Mouse (Mus musculus) spleen, adult 2 months (tissue): ENCODE data around the gene Kif5c. TPM values are rescaled to one million over a fixed set of nuclear protein-coding genes. Genes with fewer than 3 reads are reported as not detected.

Experiments
- DNase-seq, 2 experiments: peaks; one replicate each; pipeline versions ENCODE4 v3.0.0 to v3.0.0-alpha.2; 2012 to 2021; ENCODE audit warnings: low spot score in 2 of 2, low read depth in 1 of 2
- H3K27ac ChIP-seq: fragments of 200-500 bp; 2 replicates; pipeline ENCODE4 v1.5.1; 2012; ENCODE audit warnings: low read length, inconsistent platforms; ENCODE audit not compliant: insufficient read depth
- H3K27me3 ChIP-seq: fragments of 200-500 bp; 2 replicates; pipeline ENCODE4 v1.6.1; 2012; ENCODE audit warnings: mild to moderate bottlenecking, moderate library complexity, low read length, inconsistent platforms; ENCODE audit not compliant: control insufficient read depth, insufficient read depth
- H3K36me3 ChIP-seq: fragments of 200-500 bp; 2 replicates; pipeline ENCODE4 v1.6.1; 2012; ENCODE audit warnings: mild to moderate bottlenecking, low read length, inconsistent platforms; ENCODE audit not compliant: control insufficient read depth, insufficient read depth
- H3K4me1 ChIP-seq: fragments of 200-500 bp; 2 replicates; pipeline ENCODE4 v1.6.1; 2011; ENCODE audit warnings: inconsistent platforms; ENCODE audit not compliant: control insufficient read depth, insufficient read depth, insufficient read length
- H3K4me3 ChIP-seq: fragments of 200-500 bp; 2 replicates; pipeline ENCODE4 v1.5.1; 2011; ENCODE audit warnings: mild to moderate bottlenecking, inconsistent platforms; ENCODE audit not compliant: insufficient read depth, insufficient read length; ENCODE audit errors: extremely low read depth
- CTCF ChIP-seq: fragments of 200-500 bp; IDR thresholded peaks from 2 replicates; pipeline ENCODE4 v1.5.1; 2011; ENCODE audit warnings: mild to moderate bottlenecking, inconsistent platforms; ENCODE audit not compliant: insufficient read depth, insufficient read length, insufficient replicate concordance; ENCODE audit errors: extremely low read depth
- POLR2A ChIP-seq: fragments of 200-500 bp; IDR thresholded peaks from 2 replicates; pipeline ENCODE4 v1.6.1; 2011; ENCODE audit warnings: low read depth, low read length, inconsistent platforms
- WGBS: fragments of 180-500 bp; shearing (Covaris S2); methylation state at CpG from one replicate; pipeline ENCODE4 v1.1.7; 2018; 5-methylcytosine and 5-hydroxymethylcytosine counted together
- polyA plus RNA-seq: library from polyadenylated mRNA; depleted of rRNA; stranded (reverse); fragments of >200 nt; gene quantifications from 2 replicates; pipeline ENCODE4 v1.2.3, GENCODE M21; 2012

Kif5c gene
- polyA plus RNA-seq, 1 experiment: 0.21 TPM

DNA sequence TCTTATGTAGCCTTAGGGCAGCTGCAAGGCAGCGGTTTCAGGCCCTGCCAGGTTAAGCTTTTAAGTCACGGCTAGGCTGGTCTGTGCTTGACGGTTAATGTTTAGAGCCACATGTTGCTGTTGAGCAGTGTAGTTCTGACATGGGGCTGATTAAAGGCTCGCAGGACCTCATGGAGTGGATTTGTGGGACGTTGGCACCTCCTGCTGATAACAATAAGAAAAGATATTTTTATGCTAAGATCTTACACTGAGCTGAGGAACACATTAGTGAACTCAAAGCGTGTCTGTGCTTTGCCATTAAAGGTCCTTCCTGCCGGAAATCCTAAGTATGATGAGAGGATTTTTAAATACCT lies 114.5 kb downstream of the Kif5c start:
- Histone ChIP-seq H3K4me1 (no peaks in the 10 kb centered on the region), H3K36me3 (no peaks in the 10 kb centered on the region), H3K27ac (peak overlapping the region; percentile 15), H3K4me3 (peak overlapping the region; percentile 39; the same call in 1 of the 2 replicates), H3K27me3 (no peaks in the 10 kb centered on the region)
- no peak for TF ChIP-seq CTCF
- TF ChIP-seq POLR2A: no peak
- WGBS: 19% methylated on average over 7 of the region's 7 CpGs
- peak in 1 of 2 experiments; percentile 21 for DNase-seq

DNA sequence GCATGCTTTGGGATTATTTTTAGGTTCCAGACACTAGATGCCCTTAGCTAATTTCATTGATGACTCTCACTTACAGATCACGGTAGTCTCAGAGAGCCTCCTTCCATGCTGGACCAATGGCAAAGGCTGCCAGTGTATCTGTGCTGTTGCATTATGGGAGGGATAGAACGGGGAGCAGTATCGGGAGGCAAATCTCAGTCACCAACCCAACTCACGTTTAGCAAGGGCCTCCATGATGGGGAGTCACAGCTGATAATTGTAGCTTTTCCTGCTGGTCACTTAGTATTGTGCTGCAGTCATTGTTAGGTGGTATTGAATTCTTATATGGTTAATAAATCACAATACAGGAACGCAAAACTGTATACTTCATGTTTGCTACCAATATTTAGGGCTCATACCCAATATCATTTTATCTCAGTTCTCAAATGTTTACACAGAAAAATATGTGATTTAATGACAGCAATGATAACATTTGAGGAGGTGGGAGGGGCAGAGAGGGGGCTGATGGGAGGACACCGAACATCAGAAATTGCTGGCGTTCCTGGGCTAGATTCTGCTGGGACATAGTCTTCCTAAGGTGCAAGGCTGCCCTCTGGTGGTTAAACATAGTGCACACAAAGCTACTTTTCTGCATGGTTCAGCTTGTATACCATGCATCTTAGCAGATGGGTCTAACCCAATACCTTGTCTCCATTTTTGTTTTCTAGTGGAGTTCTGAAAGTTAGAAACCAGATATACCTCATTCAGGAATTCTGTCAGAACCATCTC lies 115.1 kb downstream of the Kif5c start:
- H3K36me3 ChIP-seq: no peaks in the 10 kb centered on the region
- peak overlapping the region; percentile 32; the same call in 1 of the 2 replicates for H3K4me3 ChIP-seq
- no peaks in the 10 kb centered on the region for H3K27me3 ChIP-seq
- peak; percentile 59 to 65 for DNase-seq
- no peaks in the 10 kb centered on the region for H3K4me1 ChIP-seq
- no peak overlapping the region for H3K27ac ChIP-seq
- 45% methylated on average over 7 of the region's 7 CpGs for WGBS
- TF ChIP-seq CTCF (peak; percentile 82; the same call in 1 of the 2 replicates), POLR2A (no peak)

DNA sequence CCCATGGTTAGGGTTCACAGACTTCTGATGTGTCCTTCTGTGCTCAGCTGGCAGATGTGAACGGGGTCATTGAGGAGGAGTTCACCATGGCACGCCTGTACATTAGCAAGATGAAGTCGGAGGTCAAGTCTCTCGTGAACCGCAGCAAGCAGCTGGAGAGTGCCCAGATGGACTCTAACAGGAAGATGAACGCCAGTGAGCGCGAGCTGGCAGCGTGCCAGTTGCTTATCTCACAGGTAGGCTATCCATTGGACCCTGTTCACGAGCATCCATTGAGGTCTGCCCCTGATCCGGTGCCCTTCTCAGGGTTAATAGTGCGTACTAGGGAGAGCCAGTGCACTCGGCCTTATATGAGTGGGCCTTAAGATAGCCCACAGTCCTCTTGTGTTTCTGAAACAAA lies 116.3 kb downstream of the Kif5c start:
- DNase-seq: no peak
- Histone ChIP-seq H3K27ac (no peak overlapping the region), H3K36me3 (no peaks in the 10 kb centered on the region), H3K4me3 (no peak overlapping the region), H3K27me3 (no peaks in the 10 kb centered on the region), H3K4me1 (no peaks in the 10 kb centered on the region)
- 78% methylated on average over 13 of the region's 13 CpGs for WGBS
- TF ChIP-seq POLR2A (no peak), CTCF (no peak)

- H3K27me3 ChIP-seq: no peaks in the 10 kb centered on the region
- peaks cover 3% of the 10 kb centered on the region; the same call in 1 of the 2 replicates for H3K4me1 ChIP-seq
- 92% methylated on average over 5 of the region's 5 CpGs for WGBS
- H3K36me3 ChIP-seq: no peaks in the 10 kb centered on the region
- H3K27ac ChIP-seq: no peak overlapping the region
- DNase-seq: no peak
- no peak overlapping the region for H3K4me3 ChIP-seq
- TF ChIP-seq CTCF: no peak
- TF ChIP-seq POLR2A: no peak
Observed at GRCm38 (mm10) chr2:49739046-49739445, 119.9 kb downstream of the Kif5c start.

- no peaks in the 10 kb centered on the region for H3K36me3 ChIP-seq
- DNase-seq: no peak
- H3K27ac ChIP-seq: no peak overlapping the region
- no peaks in the 10 kb centered on the region for H3K27me3 ChIP-seq
- no peak for TF ChIP-seq POLR2A
- TF ChIP-seq CTCF: no peak
- 81% methylated on average over 6 of the region's 6 CpGs for WGBS
- peaks cover 3% of the 10 kb centered on the region; the same call in 1 of the 2 replicates for H3K4me1 ChIP-seq
- no peak overlapping the region for H3K4me3 ChIP-seq
Observed at GRCm38 (mm10) chr2:49741026-49741425, 121.9 kb downstream of the Kif5c start.

DNA sequence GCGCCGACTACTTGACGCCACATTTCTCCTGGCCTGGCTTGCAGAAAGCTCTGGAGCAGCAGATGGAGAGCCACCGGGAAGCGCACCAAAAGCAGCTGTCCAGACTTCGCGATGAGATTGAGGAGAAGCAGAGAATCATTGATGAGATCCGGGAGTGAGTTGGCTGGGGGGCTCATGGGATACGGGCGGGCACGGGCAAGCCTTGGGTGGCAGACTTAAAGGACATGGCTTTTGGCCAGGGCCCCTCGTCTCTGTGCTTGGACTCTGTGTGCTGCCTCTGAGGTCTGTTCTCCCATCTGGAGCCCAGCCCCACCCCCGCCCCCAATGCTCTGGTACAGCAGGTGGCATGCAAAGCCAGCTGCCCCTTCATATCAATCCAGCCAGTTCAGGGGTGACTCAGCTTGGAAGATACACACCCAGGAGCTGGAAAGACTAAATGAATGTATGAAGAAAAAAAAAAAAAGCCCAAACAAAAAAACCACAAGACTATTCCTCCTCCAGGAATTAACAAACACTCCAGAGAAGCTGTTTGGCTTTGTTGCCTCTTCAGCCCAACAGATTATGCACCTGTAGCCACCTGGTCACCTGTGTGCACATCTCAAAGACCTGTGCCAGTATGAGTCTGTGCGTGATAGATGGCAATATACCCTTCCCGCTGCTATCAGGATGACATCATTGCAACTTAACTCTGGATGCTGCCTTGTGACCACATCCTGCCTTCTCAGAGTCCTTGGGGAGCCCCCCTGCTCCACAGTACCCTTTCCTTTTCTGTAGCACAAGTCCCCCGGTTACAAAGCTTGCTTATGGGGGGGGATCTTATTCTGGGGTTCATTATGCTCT lies 123.0 kb downstream of the Kif5c start:
- no peak for DNase-seq
- TF ChIP-seq POLR2A: no peak
- no peak for TF ChIP-seq CTCF
- no peak overlapping the region for H3K27ac ChIP-seq
- 71% methylated on average over 16 of the region's 16 CpGs for WGBS
- peaks cover 3% of the 10 kb centered on the region; the same call in 1 of the 2 replicates for H3K4me1 ChIP-seq
- H3K27me3 ChIP-seq: no peaks in the 10 kb centered on the region
- no peak overlapping the region for H3K4me3 ChIP-seq
- H3K36me3 ChIP-seq: no peaks in the 10 kb centered on the region
